Mouse (Mus musculus): ENCODE data around the gene Zdbf2.

The Zdbf2 gene

DNA sequence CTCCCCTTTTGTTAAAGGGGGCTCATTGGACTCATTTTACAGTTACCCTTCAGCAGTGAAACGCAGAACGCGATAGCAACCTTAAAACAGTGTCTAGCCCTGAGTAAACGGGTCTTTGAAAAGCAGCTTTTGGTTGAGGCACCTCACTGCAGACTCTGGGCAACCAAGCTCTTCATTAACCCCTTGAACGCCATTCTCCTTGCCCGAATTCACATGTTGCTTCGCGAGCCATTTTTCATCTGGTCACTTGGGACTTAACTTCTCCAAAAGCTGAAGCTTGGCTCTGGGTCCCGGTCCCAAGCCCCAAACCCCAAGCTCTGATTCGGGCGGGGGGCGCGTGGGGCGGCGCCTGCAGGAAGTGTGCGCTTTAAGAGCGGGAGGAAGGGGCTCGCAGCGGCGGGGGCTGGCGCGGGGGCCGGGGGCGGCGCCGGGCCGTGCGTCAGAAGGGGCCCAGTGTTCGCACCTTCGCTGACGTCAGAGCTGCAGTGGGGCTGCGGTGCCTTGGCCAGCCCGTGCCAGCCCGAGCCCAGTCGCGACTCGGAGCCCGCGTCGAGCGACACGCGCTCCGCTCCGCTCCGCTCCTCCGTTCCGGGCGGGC, at the start of gene Zdbf2:
Gene Zdbf2 (plus strand): TSS at position 525 of the 598 bp plus-strand sequence.
- DNase-seq, result no peak

- DNase-seq, result no peak
These were observed 48.1 kb upstream of the Zdbf2 start for GRCm38 (mm10) chr1:63225009-63225408.

DNA sequence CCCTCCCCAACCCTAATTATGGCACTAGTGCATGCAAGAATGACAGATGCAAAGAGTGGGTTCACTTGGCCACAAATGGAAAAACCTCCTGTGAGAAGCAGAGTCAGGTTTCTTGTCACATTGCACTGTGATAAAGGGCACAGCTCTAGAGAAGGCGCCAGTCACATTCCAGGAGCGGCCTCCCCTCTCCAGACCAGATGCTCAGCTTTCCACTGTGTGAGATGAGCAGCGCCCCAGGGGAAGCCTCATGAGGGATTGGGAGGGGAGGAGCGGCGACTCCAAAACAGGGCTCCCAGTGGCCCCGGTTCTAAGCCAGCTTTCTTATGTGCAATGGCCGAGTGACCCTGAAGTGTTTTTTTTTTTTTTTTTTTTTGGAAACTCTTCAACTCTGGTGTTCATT, 47.2 kb upstream of the Zdbf2 start:
- no peak for DNase-seq

DNA sequence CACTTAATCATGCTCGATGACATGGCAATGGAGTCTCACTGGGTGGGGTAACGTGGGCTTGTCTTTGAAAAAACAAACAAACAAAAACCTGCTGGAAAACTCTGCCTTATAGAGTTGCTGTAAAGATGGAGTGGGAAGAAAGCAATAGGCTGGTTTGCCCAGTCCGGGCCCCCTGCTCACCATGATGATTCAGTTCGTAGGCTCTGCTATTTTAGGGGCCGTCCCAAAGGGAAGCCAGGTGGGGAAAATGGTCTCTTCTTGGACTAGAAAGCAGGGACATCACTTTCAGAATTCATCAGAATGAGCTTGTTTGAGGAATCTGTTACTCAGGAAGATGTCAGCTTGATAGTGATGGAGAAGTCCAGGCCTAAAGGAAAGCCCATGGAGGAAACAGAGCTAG, 45.8 kb upstream of the Zdbf2 start:
- no peak for DNase-seq

- DNase-seq, result no peak
These were observed 35.7 kb upstream of the Zdbf2 start for GRCm38 (mm10) chr1:63237371-63237770.

- no peak for DNase-seq
These were observed 33.8 kb upstream of the Zdbf2 start for GRCm38 (mm10) chr1:63239305-63239704.

- DNase-seq, result no peak
These were observed 33.3 kb upstream of the Zdbf2 start for GRCm38 (mm10) chr1:63239751-63240150.

DNA sequence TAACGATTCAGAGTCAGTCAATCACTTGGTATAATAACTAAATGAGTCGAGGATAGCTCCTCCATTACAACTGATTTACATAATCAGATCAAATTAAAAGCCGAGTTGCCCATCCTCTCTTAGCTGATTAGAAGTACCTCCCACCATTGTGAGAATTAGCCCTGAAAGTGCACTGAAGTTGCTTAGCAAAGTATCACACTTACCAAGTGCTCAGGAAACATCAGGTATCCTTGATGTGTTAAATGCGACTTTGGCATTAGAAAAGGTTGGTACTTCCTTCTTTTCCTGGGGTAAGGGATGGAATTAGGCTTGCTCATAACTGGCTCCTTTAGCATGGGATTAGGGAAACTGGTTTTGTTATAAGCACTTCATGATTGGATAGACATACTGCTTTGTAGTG, 29.2 kb upstream of the Zdbf2 start:
- no peak for DNase-seq

GRCm38 (mm10) chr1:63246862-63247521, 26.1 kb upstream of the Zdbf2 start:
- DNase-seq, result no peak

DNA sequence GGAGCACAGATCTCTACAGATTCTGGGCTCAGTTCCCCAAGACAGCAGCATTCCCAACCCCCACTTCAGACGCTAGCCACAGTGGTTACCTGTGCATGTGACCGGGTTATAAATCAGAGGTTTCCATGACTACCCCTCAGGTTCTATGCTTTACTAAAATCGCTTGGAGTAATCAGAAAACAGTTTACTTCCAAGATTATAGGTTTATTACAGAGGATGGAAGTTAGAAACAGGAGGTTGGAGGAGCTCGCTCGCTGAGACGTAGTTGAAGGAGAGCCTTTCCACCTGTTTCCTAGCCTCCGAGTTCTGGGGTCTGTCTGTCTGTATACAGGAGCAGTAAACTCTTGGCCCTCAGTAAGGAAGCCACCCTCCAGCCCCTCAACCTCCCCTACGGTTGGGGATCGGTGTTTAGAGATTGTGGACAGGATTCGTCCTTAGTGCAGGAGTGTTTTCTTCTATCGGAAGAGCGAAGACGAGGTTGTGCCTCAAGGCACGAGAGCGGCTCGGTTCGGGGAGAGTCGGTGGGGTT, 25.2 kb upstream of the Zdbf2 start:
- DNase-seq, result no peak

DNA sequence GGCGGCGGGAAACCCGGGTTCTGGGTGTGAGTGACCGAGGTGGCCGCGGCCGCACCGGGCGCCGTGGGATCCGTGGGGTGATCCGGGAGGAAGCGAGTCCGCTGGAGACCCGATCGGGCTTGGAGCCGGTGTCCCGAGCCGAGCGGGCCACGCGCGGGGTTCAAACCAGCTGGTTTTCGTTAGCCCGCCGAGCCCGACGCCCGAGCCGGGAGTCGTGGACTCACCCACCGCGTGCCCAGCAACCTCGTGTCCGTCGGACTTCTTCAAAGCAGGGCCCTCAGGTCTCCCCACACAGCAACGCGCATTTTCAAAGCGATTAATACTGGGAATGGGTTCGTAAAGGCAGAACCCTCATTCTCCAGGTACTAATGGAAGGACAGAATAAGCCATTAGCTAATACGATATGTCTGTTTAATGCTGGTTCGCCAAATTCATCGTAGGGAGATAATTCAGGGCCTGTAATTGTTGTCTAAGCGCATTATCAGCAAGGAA, 24.7 kb upstream of the Zdbf2 start:
- no peak for DNase-seq

DNA sequence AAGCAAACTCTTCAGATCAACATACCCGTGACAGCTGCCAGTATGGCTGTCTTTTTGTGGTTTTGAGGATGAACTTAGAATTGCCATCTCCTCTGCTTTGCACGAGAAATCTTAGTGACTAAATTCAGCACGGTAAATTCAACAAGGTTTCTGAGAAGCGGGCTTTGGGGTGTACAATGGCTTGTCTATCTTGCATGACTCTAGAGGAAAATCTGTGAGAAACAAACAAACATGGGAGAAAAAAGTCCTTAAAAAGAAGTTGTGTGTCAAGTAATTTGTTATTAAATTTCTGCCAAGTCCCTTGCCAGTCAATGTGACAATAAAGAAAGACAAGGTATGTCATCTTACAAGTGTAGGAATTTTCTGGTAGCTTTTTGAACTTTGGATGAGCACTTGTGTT, 23.8 kb upstream of the Zdbf2 start:
- DNase-seq, result no peak

DNA sequence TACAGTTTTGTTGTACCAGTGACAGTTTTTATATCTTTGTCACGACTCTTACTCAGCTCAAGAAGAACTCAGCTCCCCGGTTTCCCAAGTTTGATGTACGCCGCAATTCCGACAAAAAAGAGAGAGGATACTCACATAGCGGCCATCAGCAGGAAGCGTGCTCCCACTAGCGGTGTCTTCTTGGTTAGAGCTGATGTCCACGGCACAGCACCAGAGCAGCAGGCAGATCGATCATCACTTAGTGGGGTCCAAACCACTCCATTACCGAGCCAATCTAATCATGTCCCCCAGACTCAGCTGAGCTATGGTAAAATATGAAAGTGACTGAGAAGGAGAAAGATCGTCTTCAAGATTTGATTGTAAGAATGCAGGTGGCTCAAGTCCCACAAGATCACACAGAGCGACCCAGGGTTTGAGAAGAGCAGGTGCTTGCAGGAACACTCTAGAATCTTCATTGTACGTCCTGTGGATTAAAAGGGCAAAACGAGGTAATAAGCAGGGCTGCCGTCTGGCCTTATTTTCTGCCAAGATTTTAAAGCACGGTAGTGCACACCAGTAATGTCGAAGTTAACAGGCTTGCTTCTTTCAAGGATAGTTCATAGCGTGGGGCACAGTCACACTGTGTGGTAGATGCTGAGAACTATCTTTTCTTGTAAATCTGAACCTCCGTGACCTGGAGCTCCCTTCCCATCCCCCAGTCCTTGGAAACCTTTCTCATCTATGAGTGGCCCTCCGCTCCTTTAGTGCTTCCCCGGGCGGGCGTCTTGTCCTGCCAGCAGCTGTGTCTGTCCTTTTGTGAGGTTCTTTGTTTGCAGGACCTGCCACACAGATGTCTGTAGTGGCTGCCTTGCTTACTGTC, 20.5 kb upstream of the Zdbf2 start:
- no peak for DNase-seq

GRCm38 (mm10) chr1:63253291-63253690, 19.8 kb upstream of the Zdbf2 start:
- no peak for DNase-seq

DNA sequence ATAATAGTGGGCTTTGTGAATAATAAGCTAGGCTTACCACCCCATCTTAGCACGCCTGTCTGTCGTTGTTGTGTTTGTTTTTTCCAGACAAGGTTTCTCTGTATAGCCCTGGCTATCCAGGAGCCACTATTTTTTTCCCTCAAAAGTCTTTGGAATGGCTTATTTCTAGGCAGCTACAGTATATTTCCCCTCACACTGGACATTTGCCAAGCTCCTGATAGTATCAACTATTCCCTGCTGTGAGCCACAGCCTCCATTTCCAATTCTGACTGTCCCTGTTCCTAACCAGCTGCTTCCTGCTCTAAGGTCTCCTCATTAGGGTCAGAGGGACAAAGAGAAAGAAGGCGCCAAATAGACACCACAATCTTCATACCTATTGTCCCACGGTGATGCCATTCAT, 18.0 kb upstream of the Zdbf2 start:
- DNase-seq, result no peak

- no peak for DNase-seq
These were observed 17.0 kb upstream of the Zdbf2 start for GRCm38 (mm10) chr1:63256083-63256482.

GRCm38 (mm10) chr1:63258501-63258900, 14.6 kb upstream of the Zdbf2 start:
- no peak for DNase-seq

DNA sequence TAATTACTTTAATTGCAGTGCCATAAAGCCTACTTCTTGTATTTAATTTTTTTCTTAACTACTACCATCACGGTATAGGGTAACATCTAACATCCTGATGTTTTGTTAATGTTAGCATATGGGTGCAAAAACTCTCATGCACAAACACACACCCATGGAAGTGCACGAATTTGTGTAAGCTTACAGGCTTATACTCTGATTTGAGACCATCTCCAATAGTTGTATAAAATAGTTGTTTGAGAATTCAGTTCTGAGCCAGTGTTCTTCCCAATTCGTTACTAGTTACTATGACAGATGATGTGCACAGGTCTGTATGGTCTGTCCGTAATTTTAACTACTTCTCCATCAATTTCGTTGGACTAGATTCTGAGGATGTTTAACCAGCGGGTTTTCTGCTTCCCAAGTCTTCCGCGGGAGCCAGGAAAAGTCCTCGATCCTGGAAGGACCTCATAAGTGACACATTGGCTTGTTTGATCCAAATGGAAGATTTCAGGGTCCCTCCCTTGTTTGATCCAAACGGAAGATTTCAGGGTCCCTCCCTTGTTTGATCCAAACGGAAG, 13.7 kb upstream of the Zdbf2 start:
- DNase-seq, result no peak

GRCm38 (mm10) chr1:63259916-63260741, 12.9 kb upstream of the Zdbf2 start:
- no peak for DNase-seq

- no peak for DNase-seq
These were observed 12.4 kb upstream of the Zdbf2 start for GRCm38 (mm10) chr1:63260742-63261033.

GRCm38 (mm10) chr1:63261041-63261590, 11.9 kb upstream of the Zdbf2 start:
- no peak for DNase-seq

- DNase-seq, result no peak
These were observed 9.4 kb upstream of the Zdbf2 start for GRCm38 (mm10) chr1:63263671-63264070.

All from kidney, adult 11 months (tissue).